Mouse (Mus musculus) lung, adult 2 months (tissue): Measurements from ENCODE around the gene Pcnx3.

Source experiments
- CTCF ChIP-seq: fragments of 200-500 bp; IDR thresholded peaks from 2 replicates; pipeline ENCODE4 v1.5.1; 2011; ENCODE audit warnings: mild to moderate bottlenecking, low read length, control low read depth; ENCODE audit not compliant: insufficient read depth
- POLR2A ChIP-seq: fragments of 200-500 bp; IDR thresholded peaks from 2 replicates; pipeline ENCODE4 v1.6.1; 2011; ENCODE audit warnings: low read depth, mild to moderate bottlenecking, control low read depth, low read length, borderline replicate concordance; ENCODE audit errors: extremely low read depth

DNA sequence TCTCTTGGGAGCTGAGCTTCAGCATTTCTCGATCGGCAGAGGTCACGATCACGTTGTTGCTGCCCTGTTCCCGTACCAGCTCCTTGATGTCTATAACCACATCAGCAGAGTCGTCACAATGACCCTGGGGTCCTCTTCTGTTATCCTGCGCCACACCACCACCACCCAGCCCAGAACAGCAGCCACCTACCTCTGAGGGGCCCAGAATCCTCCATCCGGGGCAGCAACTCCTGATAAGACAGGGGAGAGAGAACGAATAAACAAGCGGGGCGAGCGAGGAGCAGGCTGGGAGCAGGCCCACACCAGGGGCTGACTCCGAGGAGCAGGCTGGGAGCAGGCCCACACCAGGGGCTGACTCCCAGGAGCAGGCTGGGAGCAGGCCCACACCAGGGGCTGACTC lies 2.3 kb downstream of the Pcnx3 start:
- TF ChIP-seq CTCF (no peak), POLR2A (no peak)
